Mouse (Mus musculus) lung, postnatal 36 days (tissue): Measurements from ENCODE around the gene Gm14444.
"Not testable (repeated sequence)": the region's sequence is repeated elsewhere in the genome, so short reads cannot be mapped to it uniquely, and the experiment has no call there.

Experiments
- DNase-seq: peaks from one replicate; pipeline ENCODE4 v3.0.0; 2022; ENCODE audit warnings: mixed read lengths

Gm14444 gene

GRCm38 (mm10) chr2:175010022-175010421 is at the start of gene Gm14444:
TSS of gene Gm14444 (plus strand) at chr2:175010241.
- DNase-seq: not testable (repeated sequence)

GRCm38 (mm10) chr2:174965466-174965865 is 44.6 kb upstream of the Gm14444 start:
- DNase-seq: peak; percentile 64

GRCm38 (mm10) chr2:175044268-175044667 is 34.2 kb downstream of the Gm14444 start:
- not testable (repeated sequence) for DNase-seq

GRCm38 (mm10) chr2:175067681-175068261 is 57.7 kb downstream of the Gm14444 start, which contains the start of gene Gm14393:
TSS of gene Gm14393 (minus strand) at chr2:175067781.
- not testable (repeated sequence) for DNase-seq
